Mouse (Mus musculus) layer of hippocampus, adult 9-11 months (tissue): ENCODE data around the gene Gstm7.
"Not testable (repeated sequence)": the region's sequence is repeated elsewhere in the genome, so short reads cannot be mapped to it uniquely, and the experiment has no call there.

Source experiments
- DNase-seq: peaks from one replicate; pipeline ENCODE4 v3.0.0; 2022

Gene Gstm7

GRCm38 (mm10) chr3:107931670-107932069 is at the start of gene Gstm7:
Gene Gstm7 (minus strand): TSS chr3:107931817.
- peak; percentile 99 for DNase-seq

DNA sequence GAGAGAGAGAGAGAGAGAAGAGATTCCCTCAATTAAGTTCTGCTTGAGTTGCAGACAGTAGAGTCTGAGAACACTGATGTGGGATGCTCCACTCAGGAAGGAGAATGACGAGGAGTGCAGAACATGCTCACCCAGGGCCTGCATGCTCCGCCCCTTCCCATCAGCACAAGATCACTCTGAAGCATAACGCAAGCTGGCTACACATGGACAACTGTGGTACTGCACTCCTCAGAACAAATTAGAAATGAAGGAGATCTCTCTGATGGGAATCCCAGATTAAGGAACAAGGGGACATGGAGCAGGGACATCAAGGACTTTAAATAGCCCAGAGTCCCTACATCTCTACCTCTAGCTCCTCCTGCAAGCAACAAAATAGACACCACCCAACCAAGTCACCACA is 49.6 kb upstream of the Gstm7 start:
- DNase-seq: no peak

GRCm38 (mm10) chr3:107977691-107978090 is 46.1 kb upstream of the Gstm7 start:
- no peak for DNase-seq

DNA sequence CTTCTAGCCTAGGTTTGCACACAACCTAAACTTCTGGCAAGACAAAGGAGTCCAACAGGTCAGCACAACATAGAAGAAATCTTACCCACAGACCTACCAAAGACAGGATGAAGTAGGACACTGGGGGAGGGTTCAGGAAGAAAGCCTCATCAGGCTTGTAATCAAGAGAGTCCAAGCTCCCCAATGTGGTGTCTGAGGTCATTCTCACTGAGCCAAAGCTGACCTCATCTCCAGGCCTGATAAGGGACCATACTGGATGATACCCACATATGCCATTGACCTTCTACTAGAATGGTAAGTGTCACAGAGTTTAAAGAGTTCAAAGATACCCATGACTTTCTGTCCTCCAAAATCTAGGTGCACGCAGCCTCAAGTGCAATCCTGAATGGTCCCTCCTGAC is 42.6 kb upstream of the Gstm7 start:
- no peak for DNase-seq

GRCm38 (mm10) chr3:107972070-107972469 is 40.5 kb upstream of the Gstm7 start:
- DNase-seq: no peak

- DNase-seq: not testable (repeated sequence)
Measured at GRCm38 (mm10) chr3:107971101-107971500, 39.5 kb upstream of the Gstm7 start.

GRCm38 (mm10) chr3:107968724-107969395 is 37.2 kb upstream of the Gstm7 start, which contains the start of gene Gstm3:
Gene Gstm3 (minus strand): TSS chr3:107969283.
- no peak for DNase-seq

- DNase-seq: no peak
Measured at GRCm38 (mm10) chr3:107966631-107967030, 35.0 kb upstream of the Gstm7 start.

- no peak for DNase-seq
Measured at GRCm38 (mm10) chr3:107965592-107965991, 34.0 kb upstream of the Gstm7 start.

DNA sequence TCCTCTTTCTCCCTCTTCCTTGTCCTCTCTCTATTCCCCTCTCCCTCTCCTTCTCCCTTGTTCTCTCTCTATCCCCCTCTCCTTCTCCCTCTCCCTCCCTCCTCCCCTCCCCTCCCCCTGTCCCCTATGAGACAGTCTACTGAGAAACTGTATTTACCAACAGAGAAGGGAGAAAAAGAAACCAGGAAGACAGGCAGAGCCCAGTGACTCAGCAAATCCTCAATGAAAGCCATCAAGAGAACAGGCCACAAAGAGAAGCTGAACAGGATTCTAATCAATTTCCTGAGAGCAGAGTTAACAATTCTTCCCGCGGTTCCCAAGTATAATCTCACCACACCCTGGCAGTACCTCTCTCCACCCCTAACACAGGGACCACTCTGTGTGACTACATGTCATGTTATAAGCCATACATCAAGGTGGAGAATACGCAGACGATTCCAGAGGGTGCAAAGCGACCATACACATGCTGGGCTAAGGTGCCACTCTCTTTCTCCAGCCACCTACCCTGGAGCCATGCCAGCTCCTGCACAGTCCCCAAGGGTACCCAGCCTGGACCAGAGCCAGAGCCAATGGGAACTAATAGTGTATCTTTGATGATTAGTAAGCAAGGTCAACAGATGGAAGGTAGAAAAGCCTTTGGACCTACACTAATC is 33.2 kb upstream of the Gstm7 start:
- DNase-seq: no peak

GRCm38 (mm10) chr3:107964026-107964425 is 32.4 kb upstream of the Gstm7 start:
- DNase-seq: no peak

DNA sequence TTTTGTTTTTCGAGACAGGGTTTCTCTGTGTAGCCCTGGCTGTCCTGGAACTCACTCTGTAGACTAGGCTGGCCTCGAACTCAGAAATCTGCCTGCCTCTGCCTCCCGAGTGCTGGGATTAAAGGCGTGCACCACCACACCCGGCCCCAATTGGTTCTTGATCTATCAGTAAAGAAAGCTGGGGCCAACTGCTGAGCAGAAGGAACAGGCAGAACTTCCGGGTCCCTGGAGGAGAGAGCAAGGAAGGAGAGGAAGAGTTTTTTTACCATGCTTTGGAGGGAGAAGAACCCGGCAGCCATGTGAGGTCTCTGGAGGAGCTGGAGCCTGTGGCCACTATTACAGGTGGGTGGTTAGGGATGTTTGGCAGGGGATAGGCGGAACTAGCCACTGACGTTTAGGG is 23.6 kb upstream of the Gstm7 start:
- not testable (repeated sequence) for DNase-seq

GRCm38 (mm10) chr3:107953906-107954305 is 22.3 kb upstream of the Gstm7 start:
- no peak for DNase-seq

- DNase-seq: peak; percentile 65
Measured at GRCm38 (mm10) chr3:107953328-107953755, 21.7 kb upstream of the Gstm7 start.

GRCm38 (mm10) chr3:107950531-107950930 is 18.9 kb upstream of the Gstm7 start:
- DNase-seq: no peak

GRCm38 (mm10) chr3:107949461-107949860 is 17.8 kb upstream of the Gstm7 start:
- not testable (repeated sequence) for DNase-seq

DNA sequence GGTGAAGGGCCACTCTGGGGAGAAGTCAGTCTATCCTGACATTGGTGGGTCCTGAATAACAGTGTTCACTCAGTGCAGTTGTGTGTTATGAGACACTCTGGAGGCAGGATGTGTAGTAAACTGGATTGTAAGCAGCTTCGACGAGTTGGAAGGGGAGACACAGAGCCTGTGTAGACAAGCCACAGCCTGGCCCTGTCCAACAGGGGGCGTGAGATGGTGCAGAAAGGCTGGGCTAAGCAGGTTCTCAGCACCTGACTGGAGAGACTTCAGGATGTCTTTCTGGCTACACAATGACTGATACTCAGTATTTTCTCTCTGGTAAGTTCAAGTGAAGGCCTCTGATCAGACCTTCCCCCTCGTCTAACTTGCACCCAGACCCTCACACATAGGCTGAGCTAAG is 14.1 kb upstream of the Gstm7 start:
- no peak for DNase-seq

DNA sequence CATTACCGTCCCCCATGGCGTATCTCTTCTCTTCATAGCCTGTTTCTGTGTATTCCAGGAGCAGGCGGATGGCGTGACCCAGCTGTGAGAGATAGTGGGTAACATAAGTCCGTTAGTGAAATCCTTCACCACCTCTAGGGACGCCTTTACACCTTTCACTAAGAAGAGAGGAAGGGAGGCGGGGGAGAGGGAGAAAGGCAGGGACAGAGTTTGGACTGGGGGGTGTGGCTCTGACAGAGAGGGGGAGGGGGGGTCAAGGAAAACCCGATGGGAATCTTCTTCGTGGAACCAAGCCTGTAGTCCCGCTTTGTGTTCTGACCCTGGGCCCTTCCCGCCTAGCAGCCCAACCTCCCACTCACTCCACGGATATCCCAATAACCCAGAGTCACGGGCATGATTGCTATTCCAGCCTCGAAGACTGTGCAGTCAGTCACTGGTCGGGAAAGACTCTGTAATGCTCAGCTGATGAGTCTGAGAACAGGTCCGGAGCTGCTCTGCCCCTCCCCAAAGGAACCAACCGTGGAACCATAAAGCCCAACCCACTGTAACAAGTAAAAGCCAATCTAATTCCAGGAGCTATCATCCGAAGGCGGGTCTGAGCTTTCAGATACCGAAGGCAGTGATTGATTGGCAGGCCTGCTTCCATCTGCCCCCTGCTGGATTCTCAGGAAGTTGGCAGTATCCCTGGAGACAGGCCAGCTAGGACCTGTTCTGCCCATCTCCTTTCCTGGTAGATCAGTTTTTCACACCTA is 11.8 kb upstream of the Gstm7 start, which contains the start of gene Gstm6:
Gene Gstm6, minus strand, starts transcription at position 511 of the 752 bp plus-strand sequence.
- peak; percentile 81 for DNase-seq

- peak; percentile 29 for DNase-seq
Measured at GRCm38 (mm10) chr3:107941261-107941660, 9.6 kb upstream of the Gstm7 start.

DNA sequence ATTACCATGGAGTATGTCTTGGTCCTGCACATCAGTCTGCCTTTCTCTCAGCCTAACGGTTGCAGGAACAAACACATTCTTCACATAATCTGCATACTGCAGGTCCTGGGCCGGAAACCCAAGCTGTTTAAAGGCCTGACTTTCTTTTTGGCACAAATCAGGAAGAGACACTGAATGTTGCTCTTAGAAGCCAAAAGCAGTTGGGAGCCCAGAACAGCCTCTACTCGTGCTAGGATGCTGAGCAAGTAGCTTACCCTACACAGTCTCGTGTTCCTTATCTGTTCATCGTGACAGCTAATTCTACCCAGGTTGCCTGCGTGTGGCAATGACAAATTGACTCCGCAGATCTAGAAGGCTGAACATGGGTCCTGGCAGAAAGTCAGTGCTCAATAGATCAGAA is 8.9 kb upstream of the Gstm7 start:
- peak; percentile 34 for DNase-seq

- DNase-seq: peak; percentile 47
Measured at GRCm38 (mm10) chr3:107939830-107940229, 8.2 kb upstream of the Gstm7 start.

GRCm38 (mm10) chr3:107939403-107939802 is 7.8 kb upstream of the Gstm7 start:
- peak; percentile 57 for DNase-seq

DNA sequence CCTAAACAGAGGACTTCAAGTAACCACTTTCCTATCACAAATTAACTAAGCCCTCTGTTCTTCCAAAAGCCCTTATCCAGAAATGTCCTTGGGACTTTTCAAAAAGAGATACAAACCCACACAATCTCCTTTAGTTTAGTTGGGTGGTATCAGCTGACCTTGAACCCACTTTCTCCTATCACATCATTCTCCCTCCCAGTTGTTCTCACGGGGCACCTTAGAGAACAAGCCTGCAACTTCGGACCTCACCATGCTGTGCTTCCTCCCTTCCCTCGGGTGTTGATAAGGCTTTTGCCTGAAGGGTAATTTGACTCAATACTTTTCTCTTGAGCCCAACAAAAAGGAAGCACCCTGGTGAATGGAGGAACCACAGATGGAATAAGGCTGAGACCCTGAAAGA is 4.3 kb upstream of the Gstm7 start:
- no peak for DNase-seq

DNA sequence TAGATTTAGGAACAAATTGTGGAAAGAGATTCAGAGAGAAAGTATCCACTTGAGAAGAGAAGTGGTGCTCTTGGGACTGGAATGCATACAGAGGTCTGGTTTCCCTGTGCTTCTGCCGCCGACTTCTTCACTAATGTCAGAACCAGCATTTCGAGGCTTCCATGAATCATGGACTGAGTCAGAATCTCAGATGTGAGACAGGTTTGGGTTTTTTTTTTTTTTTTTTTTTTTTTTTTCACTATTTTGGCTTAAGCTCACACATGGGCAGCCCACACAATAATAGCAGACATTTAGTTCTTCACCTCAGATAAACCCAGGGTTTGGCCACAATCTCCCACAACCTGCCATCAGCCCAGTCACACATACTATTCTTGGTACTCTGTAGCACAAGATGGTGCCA is 3.7 kb upstream of the Gstm7 start:
- DNase-seq: no peak
